Mouse (Mus musculus): ENCODE measurements around the gene Pcdh19. TPM values are rescaled to one million over a fixed set of nuclear protein-coding genes. Genes with fewer than 3 reads are reported as not detected.

Pcdh19 gene
- polyA plus RNA-seq (2012; rRNA removed; ENCODE audit: low replicate concordance), result 4.3 and 4.6 TPM in 2 replicates

DNA sequence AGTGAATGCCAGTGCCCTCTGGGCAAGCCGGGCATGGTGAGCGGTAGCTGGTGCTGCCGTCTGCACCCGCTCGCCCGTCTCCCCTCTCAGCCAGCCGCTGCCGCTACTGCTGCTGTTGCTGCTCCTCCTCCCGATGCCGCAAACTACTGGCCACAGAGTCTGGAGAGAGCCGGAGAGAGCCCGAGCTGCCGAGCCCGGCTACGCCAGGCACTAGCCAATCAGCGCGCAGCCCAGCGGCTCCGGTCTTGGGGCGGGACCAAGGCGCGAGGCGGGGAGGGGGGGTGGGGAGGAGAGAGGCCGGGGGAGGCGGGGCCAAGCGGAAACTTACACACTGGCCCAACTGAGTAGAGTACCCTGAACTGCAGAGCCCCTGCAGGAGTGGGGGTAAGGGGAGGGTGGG, at the start of gene Pcdh19:
Gene Pcdh19, minus strand, starts transcription at position 148 of the 400 bp plus-strand sequence.

Other genes with a start within 250 kb of the Pcdh19 start
- gene Tnmd, start 162.0 kb upstream of the Pcdh19 start, polyA plus RNA-seq (2012; rRNA removed; ENCODE audit: low replicate concordance), result 0.57 TPM in 1 of 2 replicates, not detected in the other
- gene Tspan6, start 209.4 kb upstream of the Pcdh19 start, polyA plus RNA-seq (2012; rRNA removed; ENCODE audit: low replicate concordance), result 3.9 and 8.9 TPM in 2 replicates
- gene Srpx2, start 219.4 kb upstream of the Pcdh19 start, polyA plus RNA-seq (2012; rRNA removed; ENCODE audit: low replicate concordance), result 14.0 and 23.5 TPM in 2 replicates